Mouse (Mus musculus): ENCODE data around the gene Psmd4. TPM values are rescaled to one million over a fixed set of nuclear protein-coding genes. Genes with fewer than 3 reads are reported as not detected.
A peak's percentile ranks its signal among the peaks of the same experiment; 100 is the strongest.

Gene Psmd4
- polyA plus RNA-seq (2015; fragmentation: Nextera tagmentation; extraction: Ambion mirVana) = 202 and 204 TPM in 2 replicates

- Histone ChIP-seq H3K27me3 (no peaks in the 10 kb centered on the region), H3K4me3 (replicated peaks) (peak within 1 kb of the TSS; percentile 89), H3K9me3 (replicated peaks) (no peaks in the 10 kb centered on the region), H3K4me2 (peak within 1 kb of the TSS; percentile 84), H3K9ac (peak within 1 kb of the TSS; percentile 91), H3K36me3 (peaks cover 26% of the 10 kb centered on the region), H3K27ac (peak within 1 kb of the TSS; percentile 84), H3K4me1 (replicated peaks) (peaks cover 61% of the 10 kb centered on the region)
- WGBS (ENCODE audit: insufficient replicate concordance) = under 1% methylated on average over 36 of the region's 36 CpGs
- peak; percentile 98 for DNase-seq
- ATAC-seq (ENCODE audit: low read depth) = peak; percentile 93
Measured at GRCm38 (mm10) chr3:95042166-95042837, at the start of gene Psmd4. Gene Psmd4 (minus strand): TSS chr3:95042614.

GRCm38 (mm10) chr3:95088071-95088470 lies 45.7 kb upstream of the Psmd4 start:
- Histone ChIP-seq H3K27me3 (no peaks in the 10 kb centered on the region), H3K9me3 (replicated peaks) (no peaks in the 10 kb centered on the region), H3K4me2 (no peak overlapping the region), H3K4me3 (replicated peaks) (no peak overlapping the region), H3K4me1 (replicated peaks) (peaks cover 3% of the 10 kb centered on the region), H3K9ac (no peak overlapping the region), H3K36me3 (peaks cover 9% of the 10 kb centered on the region), H3K27ac (no peak overlapping the region)
- WGBS (ENCODE audit: insufficient replicate concordance) = 82% methylated on average over 1 of the region's 1 CpGs
- DNase-seq (no peak), ATAC-seq (ENCODE audit: low read depth) (no peak)

- 84% methylated on average over 2 of the region's 2 CpGs for WGBS (ENCODE audit: insufficient replicate concordance)
- no peak overlapping the region for H3K4me2 ChIP-seq
- H3K9ac ChIP-seq = no peak overlapping the region
- H3K4me3 ChIP-seq (replicated peaks) = no peak overlapping the region
- no peak overlapping the region for H3K27ac ChIP-seq
- H3K27me3 ChIP-seq = no peaks in the 10 kb centered on the region
- no peaks in the 10 kb centered on the region for H3K4me1 ChIP-seq (replicated peaks)
- H3K9me3 ChIP-seq (replicated peaks) = no peaks in the 10 kb centered on the region
- ATAC-seq (ENCODE audit: low read depth) (no peak), DNase-seq (no peak)
- peaks cover 88% of the 10 kb centered on the region for H3K36me3 ChIP-seq
Measured at GRCm38 (mm10) chr3:95071606-95072005, 29.2 kb upstream of the Psmd4 start.

GRCm38 (mm10) chr3:95066570-95066969 lies 24.2 kb upstream of the Psmd4 start:
- Histone ChIP-seq H3K27ac (peak overlapping the region; percentile 39; the same call in 1 of the 2 replicates), H3K9me3 (replicated peaks) (no peaks in the 10 kb centered on the region), H3K4me3 (replicated peaks) (no peak overlapping the region), H3K9ac (no peak overlapping the region), H3K4me1 (replicated peaks) (no peaks in the 10 kb centered on the region; the same call in 1 of the 2 replicates), H3K4me2 (no peak overlapping the region), H3K36me3 (peaks cover 97% of the 10 kb centered on the region), H3K27me3 (no peaks in the 10 kb centered on the region)
- DNase-seq (no peak), ATAC-seq (ENCODE audit: low read depth) (no peak)
- 80% methylated on average over 11 of the region's 11 CpGs for WGBS (ENCODE audit: insufficient replicate concordance)

GRCm38 (mm10) chr3:95066095-95066494 lies 23.7 kb upstream of the Psmd4 start:
- Histone ChIP-seq H3K9me3 (replicated peaks) (no peaks in the 10 kb centered on the region), H3K36me3 (peaks cover 97% of the 10 kb centered on the region), H3K4me1 (replicated peaks) (no peaks in the 10 kb centered on the region; the same call in 1 of the 2 replicates), H3K27me3 (no peaks in the 10 kb centered on the region), H3K9ac (no peak overlapping the region), H3K4me3 (replicated peaks) (no peak overlapping the region), H3K27ac (no peak overlapping the region), H3K4me2 (no peak overlapping the region)
- WGBS (ENCODE audit: insufficient replicate concordance) = 82% methylated on average over 6 of the region's 6 CpGs
- ATAC-seq (ENCODE audit: low read depth) = no peak
- no peak for DNase-seq

- Histone ChIP-seq H3K4me3 (replicated peaks) (no peak overlapping the region), H3K36me3 (peaks cover 97% of the 10 kb centered on the region), H3K9me3 (replicated peaks) (no peaks in the 10 kb centered on the region), H3K4me1 (replicated peaks) (no peaks in the 10 kb centered on the region; the same call in 1 of the 2 replicates), H3K27me3 (no peaks in the 10 kb centered on the region), H3K9ac (no peak overlapping the region), H3K27ac (no peak overlapping the region), H3K4me2 (no peak overlapping the region)
- DNase-seq (no peak), ATAC-seq (ENCODE audit: low read depth) (no peak)
- WGBS (ENCODE audit: insufficient replicate concordance) = 92% methylated on average over 1 of the region's 1 CpGs
Measured at GRCm38 (mm10) chr3:95065553-95065952, 23.1 kb upstream of the Psmd4 start.

GRCm38 (mm10) chr3:95063741-95064140 lies 21.3 kb upstream of the Psmd4 start:
- Histone ChIP-seq H3K27me3 (no peaks in the 10 kb centered on the region), H3K4me2 (no peak overlapping the region), H3K9ac (no peak overlapping the region), H3K4me3 (replicated peaks) (no peak overlapping the region), H3K4me1 (replicated peaks) (no peaks in the 10 kb centered on the region; the same call in 1 of the 2 replicates), H3K9me3 (replicated peaks) (no peaks in the 10 kb centered on the region), H3K27ac (no peak overlapping the region), H3K36me3 (peaks cover 98% of the 10 kb centered on the region)
- ATAC-seq (ENCODE audit: low read depth) = no peak
- WGBS (ENCODE audit: insufficient replicate concordance) = 86% methylated on average over 4 of the region's 4 CpGs
- DNase-seq = no peak

- Histone ChIP-seq H3K9ac (no peak overlapping the region), H3K9me3 (replicated peaks) (no peaks in the 10 kb centered on the region), H3K36me3 (peaks cover 50% of the 10 kb centered on the region), H3K27ac (no peak overlapping the region), H3K4me1 (replicated peaks) (peaks cover 35% of the 10 kb centered on the region), H3K27me3 (no peaks in the 10 kb centered on the region), H3K4me2 (no peak overlapping the region), H3K4me3 (replicated peaks) (no peak overlapping the region)
- WGBS (ENCODE audit: insufficient replicate concordance) = 84% methylated on average over 8 of the region's 8 CpGs
- ATAC-seq (ENCODE audit: low read depth) (no peak), DNase-seq (no peak)
Measured at GRCm38 (mm10) chr3:95058078-95058477, 15.7 kb upstream of the Psmd4 start.

- Histone ChIP-seq H3K27ac (peak overlapping the region; percentile 53), H3K27me3 (no peaks in the 10 kb centered on the region), H3K4me2 (no peak overlapping the region), H3K4me3 (replicated peaks) (no peak overlapping the region), H3K4me1 (replicated peaks) (peaks cover 50% of the 10 kb centered on the region), H3K36me3 (peaks cover 32% of the 10 kb centered on the region), H3K9ac (no peak overlapping the region), H3K9me3 (replicated peaks) (no peaks in the 10 kb centered on the region)
- DNase-seq (no peak), ATAC-seq (ENCODE audit: low read depth) (no peak)
- WGBS (ENCODE audit: insufficient replicate concordance) = 45% methylated on average over 7 of the region's 7 CpGs
Measured at GRCm38 (mm10) chr3:95056275-95056674, 13.9 kb upstream of the Psmd4 start.

GRCm38 (mm10) chr3:95054481-95055260 lies 12.3 kb upstream of the Psmd4 start:
- Histone ChIP-seq H3K9ac (0 out of 2 replicates have a peak overlapping the region, but pooled peaks have one; percentile 0), H3K4me1 (replicated peaks) (peaks cover 56% of the 10 kb centered on the region), H3K36me3 (peaks cover 16% of the 10 kb centered on the region), H3K4me3 (replicated peaks) (no peak overlapping the region), H3K27ac (peak overlapping the region; percentile 74), H3K4me2 (peak overlapping the region; percentile 57), H3K27me3 (no peaks in the 10 kb centered on the region), H3K9me3 (replicated peaks) (no peaks in the 10 kb centered on the region)
- WGBS (ENCODE audit: insufficient replicate concordance) = 11% methylated on average over 10 of the region's 10 CpGs
- peak; percentile 93 for ATAC-seq (ENCODE audit: low read depth)
- peak; percentile 50 for DNase-seq

GRCm38 (mm10) chr3:95053701-95054100 lies 11.3 kb upstream of the Psmd4 start:
- Histone ChIP-seq H3K27me3 (no peaks in the 10 kb centered on the region), H3K4me3 (replicated peaks) (no peak overlapping the region), H3K9me3 (replicated peaks) (no peaks in the 10 kb centered on the region), H3K9ac (no peak overlapping the region), H3K4me1 (replicated peaks) (peaks cover 56% of the 10 kb centered on the region), H3K27ac (no peak overlapping the region), H3K4me2 (no peak overlapping the region), H3K36me3 (peaks cover 7% of the 10 kb centered on the region)
- DNase-seq (peak; percentile 32), ATAC-seq (ENCODE audit: low read depth) (no peak)
- 26% methylated on average over 3 of the region's 3 CpGs for WGBS (ENCODE audit: insufficient replicate concordance)

Measured in liver, embryonic 13.5 days (tissue).